Mouse (Mus musculus): ENCODE measurements around the gene Mgme1. TPM values are rescaled to one million over a fixed set of nuclear protein-coding genes. Genes with fewer than 3 reads are reported as not detected.
A peak's percentile ranks its signal among the peaks of the same experiment; 100 is the strongest.

Mgme1 gene
- polyA plus RNA-seq, 1 experiment from 2014 or later: 26.6 TPM

GRCm38 (mm10) chr2:144235776-144236175 lies 34.7 kb upstream of the Mgme1 start:
- Histone ChIP-seq H3K4me3 (ENCODE audit: low read depth, low read length) (no peak overlapping the region), H3K4me1 (replicated peaks; ENCODE audit: control insufficient read depth, insufficient read depth, low read length) (peaks cover 7% of the 10 kb centered on the region), H3K9ac (ENCODE audit: low read depth, low read length) (no peak overlapping the region), H3K27me3 (replicated peaks; ENCODE audit: control insufficient read depth, insufficient read depth, low read length) (no peaks in the 10 kb centered on the region), H3K9me3 (ENCODE audit: control insufficient read depth, low read length) (no peaks in the 10 kb centered on the region), H3K4me2 (no peak overlapping the region), H3K27ac (ENCODE audit: low read depth, low read length) (no peak overlapping the region), H3K36me3 (ENCODE audit: control insufficient read depth, insufficient read depth, low read length) (no peaks in the 10 kb centered on the region)
- DNase-seq (ENCODE audit: low spot score): no peak
- ATAC-seq (replicated peaks; ENCODE audit: low FRiP score): no peak
- WGBS: 67% methylated on average over 3 of the region's 3 CpGs

GRCm38 (mm10) chr2:144236791-144237584 lies 33.5 kb upstream of the Mgme1 start:
- no peaks in the 10 kb centered on the region for H3K27me3 ChIP-seq (replicated peaks; ENCODE audit: control insufficient read depth, insufficient read depth, low read length)
- H3K4me2 ChIP-seq: no peak overlapping the region
- DNase-seq (ENCODE audit: low spot score): no peak
- no peaks in the 10 kb centered on the region for H3K9me3 ChIP-seq (ENCODE audit: control insufficient read depth, low read length)
- no peaks in the 10 kb centered on the region for H3K4me1 ChIP-seq (replicated peaks; ENCODE audit: control insufficient read depth, insufficient read depth, low read length)
- H3K27ac ChIP-seq (ENCODE audit: low read depth, low read length): no peak overlapping the region
- no peak overlapping the region for H3K4me3 ChIP-seq (ENCODE audit: low read depth, low read length)
- no peak for ATAC-seq (replicated peaks; ENCODE audit: low FRiP score)
- H3K9ac ChIP-seq (ENCODE audit: low read depth, low read length): no peak overlapping the region
- no peaks in the 10 kb centered on the region for H3K36me3 ChIP-seq (ENCODE audit: control insufficient read depth, insufficient read depth, low read length)
- 52% methylated on average over 9 of the region's 9 CpGs for WGBS

- H3K4me1 ChIP-seq (replicated peaks; ENCODE audit: control insufficient read depth, insufficient read depth, low read length): no peaks in the 10 kb centered on the region
- 81% methylated on average over 6 of the region's 6 CpGs for WGBS
- H3K4me3 ChIP-seq (ENCODE audit: low read depth, low read length): no peak overlapping the region
- no peaks in the 10 kb centered on the region for H3K9me3 ChIP-seq (ENCODE audit: control insufficient read depth, low read length)
- H3K36me3 ChIP-seq (ENCODE audit: control insufficient read depth, insufficient read depth, low read length): no peaks in the 10 kb centered on the region
- H3K4me2 ChIP-seq: no peak overlapping the region
- DNase-seq (ENCODE audit: low spot score) (no peak), ATAC-seq (replicated peaks; ENCODE audit: low FRiP score) (no peak)
- no peak overlapping the region for H3K27ac ChIP-seq (ENCODE audit: low read depth, low read length)
- H3K9ac ChIP-seq (ENCODE audit: low read depth, low read length): no peak overlapping the region
- no peaks in the 10 kb centered on the region for H3K27me3 ChIP-seq (replicated peaks; ENCODE audit: control insufficient read depth, insufficient read depth, low read length)
Observed at GRCm38 (mm10) chr2:144238341-144238740, 32.1 kb upstream of the Mgme1 start.

GRCm38 (mm10) chr2:144239318-144239717 lies 31.1 kb upstream of the Mgme1 start:
- Histone ChIP-seq H3K4me3 (ENCODE audit: low read depth, low read length) (no peak overlapping the region), H3K36me3 (ENCODE audit: control insufficient read depth, insufficient read depth, low read length) (no peaks in the 10 kb centered on the region), H3K9me3 (ENCODE audit: control insufficient read depth, low read length) (no peaks in the 10 kb centered on the region), H3K4me2 (no peak overlapping the region), H3K27me3 (replicated peaks; ENCODE audit: control insufficient read depth, insufficient read depth, low read length) (no peaks in the 10 kb centered on the region), H3K4me1 (replicated peaks; ENCODE audit: control insufficient read depth, insufficient read depth, low read length) (no peaks in the 10 kb centered on the region), H3K9ac (ENCODE audit: low read depth, low read length) (no peak overlapping the region), H3K27ac (ENCODE audit: low read depth, low read length) (no peak overlapping the region)
- no peak for DNase-seq (ENCODE audit: low spot score)
- WGBS: 57% methylated on average over 2 of the region's 2 CpGs
- ATAC-seq (replicated peaks; ENCODE audit: low FRiP score): no peak

GRCm38 (mm10) chr2:144240095-144240899 lies 30.2 kb upstream of the Mgme1 start:
- no peak overlapping the region for H3K9ac ChIP-seq (ENCODE audit: low read depth, low read length)
- WGBS: 70% methylated on average over 3 of the region's 3 CpGs
- H3K27me3 ChIP-seq (replicated peaks; ENCODE audit: control insufficient read depth, insufficient read depth, low read length): no peaks in the 10 kb centered on the region
- no peaks in the 10 kb centered on the region for H3K9me3 ChIP-seq (ENCODE audit: control insufficient read depth, low read length)
- H3K4me3 ChIP-seq (ENCODE audit: low read depth, low read length): no peak overlapping the region
- no peaks in the 10 kb centered on the region for H3K36me3 ChIP-seq (ENCODE audit: control insufficient read depth, insufficient read depth, low read length)
- ATAC-seq (replicated peaks; ENCODE audit: low FRiP score) (no peak), DNase-seq (ENCODE audit: low spot score) (no peak)
- H3K27ac ChIP-seq (ENCODE audit: low read depth, low read length): no peak overlapping the region
- no peaks in the 10 kb centered on the region for H3K4me1 ChIP-seq (replicated peaks; ENCODE audit: control insufficient read depth, insufficient read depth, low read length)
- H3K4me2 ChIP-seq: no peak overlapping the region

- H3K9me3 ChIP-seq (ENCODE audit: control insufficient read depth, low read length): no peaks in the 10 kb centered on the region
- no peak overlapping the region for H3K4me2 ChIP-seq
- H3K27me3 ChIP-seq (replicated peaks; ENCODE audit: control insufficient read depth, insufficient read depth, low read length): no peaks in the 10 kb centered on the region
- no peak for DNase-seq (ENCODE audit: low spot score)
- H3K27ac ChIP-seq (ENCODE audit: low read depth, low read length): no peak overlapping the region
- WGBS: 64% methylated on average over 7 of the region's 7 CpGs
- ATAC-seq (replicated peaks; ENCODE audit: low FRiP score): no peak
- peaks cover 8% of the 10 kb centered on the region; the same call in 1 of the 2 replicates for H3K36me3 ChIP-seq (ENCODE audit: control insufficient read depth, insufficient read depth, low read length)
- H3K4me1 ChIP-seq (replicated peaks; ENCODE audit: control insufficient read depth, insufficient read depth, low read length): 0 out of 2 replicates have a peak, but pooled peaks cover 2% of the 10 kb centered on the region
- H3K9ac ChIP-seq (ENCODE audit: low read depth, low read length): no peak overlapping the region
- H3K4me3 ChIP-seq (ENCODE audit: low read depth, low read length): no peak overlapping the region
Observed at GRCm38 (mm10) chr2:144245464-144245863, 25.0 kb upstream of the Mgme1 start.

- Histone ChIP-seq H3K4me3 (ENCODE audit: low read depth, low read length) (no peak overlapping the region), H3K4me1 (replicated peaks; ENCODE audit: control insufficient read depth, insufficient read depth, low read length) (0 out of 2 replicates have a peak, but pooled peaks cover 2% of the 10 kb centered on the region), H3K27ac (ENCODE audit: low read depth, low read length) (no peak overlapping the region), H3K9ac (ENCODE audit: low read depth, low read length) (no peak overlapping the region), H3K9me3 (ENCODE audit: control insufficient read depth, low read length) (no peaks in the 10 kb centered on the region), H3K4me2 (no peak overlapping the region), H3K36me3 (ENCODE audit: control insufficient read depth, insufficient read depth, low read length) (peaks cover 15% of the 10 kb centered on the region; the same call in 1 of the 2 replicates), H3K27me3 (replicated peaks; ENCODE audit: control insufficient read depth, insufficient read depth, low read length) (no peaks in the 10 kb centered on the region)
- ATAC-seq (replicated peaks; ENCODE audit: low FRiP score): 0 out of 2 replicates have a peak, but pooled peaks have one; percentile 6
- DNase-seq (ENCODE audit: low spot score): no peak
- WGBS: 55% methylated on average over 2 of the region's 2 CpGs
Observed at GRCm38 (mm10) chr2:144246270-144246669, 24.2 kb upstream of the Mgme1 start.

- Histone ChIP-seq H3K9ac (ENCODE audit: low read depth, low read length) (no peak overlapping the region), H3K4me3 (ENCODE audit: low read depth, low read length) (no peak overlapping the region), H3K36me3 (ENCODE audit: control insufficient read depth, insufficient read depth, low read length) (peaks cover 25% of the 10 kb centered on the region), H3K27ac (ENCODE audit: low read depth, low read length) (peak overlapping the region; percentile 1; the same call in 1 of the 2 replicates), H3K4me2 (no peak overlapping the region), H3K27me3 (replicated peaks; ENCODE audit: control insufficient read depth, insufficient read depth, low read length) (no peaks in the 10 kb centered on the region), H3K4me1 (replicated peaks; ENCODE audit: control insufficient read depth, insufficient read depth, low read length) (0 out of 2 replicates have a peak, but pooled peaks cover 2% of the 10 kb centered on the region), H3K9me3 (ENCODE audit: control insufficient read depth, low read length) (no peaks in the 10 kb centered on the region)
- DNase-seq (ENCODE audit: low spot score): no peak
- 43% methylated on average over 5 of the region's 5 CpGs for WGBS
- 0 out of 2 replicates have a peak, but pooled peaks have one; percentile 26 for ATAC-seq (replicated peaks; ENCODE audit: low FRiP score)
Observed at GRCm38 (mm10) chr2:144247337-144247978, 23.0 kb upstream of the Mgme1 start.

All from liver, embryonic 11.5 days (tissue).